Mouse (Mus musculus) thymus, adult 2 months (tissue): ENCODE data around the gene Zfp78.

Experiments used
- CTCF ChIP-seq: fragments of 200-500 bp; IDR thresholded peaks from 2 replicates; pipeline ENCODE4 v1.5.1; 2012; ENCODE audit warnings: mild to moderate bottlenecking, control low read depth, low read length, moderate library complexity, borderline replicate concordance; ENCODE audit not compliant: control insufficient read depth, poor library complexity, insufficient read depth; ENCODE audit errors: extremely low read depth
- POLR2A ChIP-seq: fragments of 200-500 bp; IDR thresholded peaks from 2 replicates; pipeline ENCODE4 v1.6.1; 2012; ENCODE audit warnings: mild to moderate bottlenecking, low read length, control low read depth, moderate library complexity; ENCODE audit not compliant: control insufficient read depth, poor library complexity, insufficient read depth; ENCODE audit errors: extremely low read depth

DNA sequence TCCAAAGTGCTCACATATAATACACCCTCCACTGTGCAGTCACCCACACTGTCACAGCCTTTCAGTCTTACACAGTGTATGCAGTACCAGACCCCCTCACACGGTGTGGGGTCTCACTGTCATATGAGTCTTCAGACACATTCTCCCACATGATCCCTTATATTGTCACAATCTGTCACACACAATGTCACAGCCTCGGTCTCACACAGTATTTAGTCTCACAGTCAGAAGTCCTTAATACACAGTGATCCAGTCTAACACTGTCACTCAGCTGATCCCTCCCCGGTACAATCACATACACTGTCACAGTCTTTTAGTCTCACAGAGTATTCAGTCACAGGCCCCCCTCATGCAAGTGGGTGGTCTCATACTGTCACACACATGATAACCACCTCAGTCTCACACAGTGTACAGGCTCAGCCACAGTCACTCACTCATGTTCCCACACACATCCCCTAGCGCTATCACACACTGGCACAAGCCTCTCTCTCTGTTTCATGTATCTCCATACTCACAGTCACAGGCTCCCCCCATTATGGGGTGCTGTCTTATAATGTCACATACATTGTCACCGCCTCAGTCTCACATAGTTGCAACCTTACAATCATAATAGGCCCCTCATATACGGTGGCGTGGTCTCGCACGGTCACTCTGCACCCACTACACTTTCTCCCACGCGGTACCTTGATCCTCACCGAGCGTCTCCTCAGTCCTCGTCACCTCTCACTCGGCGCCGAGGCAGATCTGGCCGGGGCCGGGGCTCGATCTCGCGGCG is 32.4 kb upstream of the Zfp78 start:
- TF ChIP-seq CTCF: no peak
- TF ChIP-seq POLR2A: no peak
